Mouse (Mus musculus): ENCODE data around the gene Dpy30.

Dpy30 gene

GRCm38 (mm10) chr17:74265156-74265505 lies 58.6 kb downstream of the Dpy30 start:
- no peak for DNase-seq (ENCODE audit: low read depth, low spot score)

GRCm38 (mm10) chr17:74264333-74265155 lies 59.2 kb downstream of the Dpy30 start:
- no peak for DNase-seq (ENCODE audit: low read depth, low spot score)

GRCm38 (mm10) chr17:74262415-74262814 lies 61.3 kb downstream of the Dpy30 start:
- DNase-seq (ENCODE audit: low read depth, low spot score), result no peak
